Mouse (Mus musculus) limb, embryonic 11.5 days (tissue): ENCODE measurements around the gene Pcbp4. TPM values are rescaled to one million over a fixed set of nuclear protein-coding genes. Genes with fewer than 3 reads are reported as not detected.

Experiments used
- ATAC-seq: fragments of 200-750 bp; cut with Nextera tagmentation; 2 replicates; pipeline ENCODE4 v1.8.0; 2017; ENCODE audit warnings: low read depth; ENCODE audit not compliant: insufficient number of reproducible peaks, low FRiP score, low TSS enrichment
- DNase-seq: peaks from one replicate; pipeline ENCODE4 v3.0.0-alpha.2; 2015; ENCODE audit warnings: low spot score
- H3K27ac ChIP-seq: fragments of 300-500 bp; sonication (generic); replicated peaks from 2 replicates; pipeline ENCODE4 v1.5.1; 2014; ENCODE audit warnings: low read depth, mild to moderate bottlenecking, low read length
- H3K27me3 ChIP-seq: fragments of 300-500 bp; sonication (generic); 2 replicates; pipeline ENCODE4 v1.6.1; 2014; ENCODE audit warnings: mild to moderate bottlenecking, low read length, mixed read lengths; ENCODE audit not compliant: control insufficient read depth, insufficient read depth
- H3K36me3 ChIP-seq: fragments of 300-500 bp; sonication (generic); 2 replicates; pipeline ENCODE4 v1.6.1; 2014; ENCODE audit warnings: mild to moderate bottlenecking, low read length, moderate library complexity, mixed read lengths; ENCODE audit not compliant: control insufficient read depth, insufficient read depth
- H3K4me1 ChIP-seq: fragments of 300-500 bp; sonication (generic); 2 replicates; pipeline ENCODE4 v1.6.1; 2014; ENCODE audit warnings: low read length, mixed read lengths; ENCODE audit not compliant: control insufficient read depth, insufficient read depth
- H3K4me2 ChIP-seq: fragments of 300-500 bp; sonication (generic); 2 replicates; pipeline ENCODE4 v1.6.1; 2014; ENCODE audit warnings: low read depth, mild to moderate bottlenecking, moderate library complexity; ENCODE audit not compliant: severe bottlenecking
- H3K4me3 ChIP-seq: fragments of 300-500 bp; sonication (generic); 2 replicates; pipeline ENCODE4 v1.5.1; 2014; ENCODE audit warnings: low read depth, low read length
- H3K9ac ChIP-seq: fragments of 300-500 bp; sonication (generic); 2 replicates; pipeline ENCODE4 v1.6.1; 2014; ENCODE audit warnings: mild to moderate bottlenecking, low read length
- H3K9me3 ChIP-seq: fragments of 300-500 bp; sonication (generic); 2 replicates; pipeline ENCODE4 v1.6.1; 2016; ENCODE audit warnings: low read length; ENCODE audit not compliant: control insufficient read depth
- WGBS: fragments of 180-500 bp; shearing (Covaris S2); extraction: QIAGEN DNeasy Blood & Tissue Kit; methylation state at CpG from one replicate; pipeline ENCODE4 v1.1.7; 2014; 5-methylcytosine and 5-hydroxymethylcytosine counted together
- polyA plus RNA-seq: library from polyadenylated mRNA; unstranded; fragments of >200 nt; fragmentation: Nextera tagmentation; extraction: Ambion mirVana; gene quantifications from 2 replicates; pipeline ENCODE4 v1.2.1, GENCODE M21; 2014

Pcbp4 gene
- polyA plus RNA-seq, 1 experiment from 2014 or later: 172 TPM

GRCm38 (mm10) chr9:106509356-106509755 is 56.3 kb downstream of the Pcbp4 start:
- Histone ChIP-seq H3K27me3 (no peaks in the 10 kb centered on the region), H3K4me1 (no peaks in the 10 kb centered on the region), H3K27ac (no peak overlapping the region), H3K4me2 (no peak overlapping the region), H3K9me3 (no peaks in the 10 kb centered on the region), H3K36me3 (no peaks in the 10 kb centered on the region), H3K9ac (no peak overlapping the region), H3K4me3 (no peak overlapping the region)
- no peak for DNase-seq
- WGBS: 94% methylated on average over 10 of the region's 10 CpGs
- no peak for ATAC-seq

- Histone ChIP-seq H3K27me3 (no peaks in the 10 kb centered on the region), H3K4me3 (no peak overlapping the region), H3K4me2 (no peak overlapping the region), H3K4me1 (no peaks in the 10 kb centered on the region), H3K36me3 (no peaks in the 10 kb centered on the region), H3K27ac (no peak overlapping the region), H3K9me3 (no peaks in the 10 kb centered on the region), H3K9ac (no peak overlapping the region)
- ATAC-seq (no peak), DNase-seq (no peak)
- 67% methylated on average over 13 of the region's 13 CpGs for WGBS
Observed at GRCm38 (mm10) chr9:106512729-106513450, 59.8 kb downstream of the Pcbp4 start.

- no peak overlapping the region for H3K4me2 ChIP-seq
- DNase-seq (no peak), ATAC-seq (no peak)
- H3K27me3 ChIP-seq: no peaks in the 10 kb centered on the region
- no peak overlapping the region for H3K4me3 ChIP-seq
- no peaks in the 10 kb centered on the region for H3K4me1 ChIP-seq
- no peak overlapping the region for H3K9ac ChIP-seq
- H3K36me3 ChIP-seq: no peaks in the 10 kb centered on the region
- WGBS: 71% methylated on average over 6 of the region's 6 CpGs
- no peak overlapping the region for H3K27ac ChIP-seq
- no peaks in the 10 kb centered on the region for H3K9me3 ChIP-seq
Observed at GRCm38 (mm10) chr9:106513566-106513965, 60.5 kb downstream of the Pcbp4 start.

Other genes with a start within 250 kb of the Pcbp4 start
- gene Tlr9, start 230.7 kb upstream of the Pcbp4 start, polyA plus RNA-seq: not detected in 2 replicates
- gene Alas1, start 204.6 kb upstream of the Pcbp4 start, polyA plus RNA-seq: 79.6 and 84.7 TPM in 2 replicates
- 34.1 and 40.1 TPM in 2 replicates for gene Poc1a, start 172.2 kb upstream of the Pcbp4 start, polyA plus RNA-seq
- gene Dusp7, start 84.7 kb upstream of the Pcbp4 start, polyA plus RNA-seq: 63.4 and 67.4 TPM in 2 replicates
- 1,049 and 1,075 TPM in 2 replicates for gene Rpl29, start 23.8 kb upstream of the Pcbp4 start, polyA plus RNA-seq
- gene Acy1, start 15.0 kb upstream of the Pcbp4 start, polyA plus RNA-seq: 41.9 and 42.6 TPM in 2 replicates
- 7.9 and 9.3 TPM in 2 replicates for gene Abhd14b, start 5.8 kb upstream of the Pcbp4 start, polyA plus RNA-seq
- gene Abhd14a, start 5.6 kb upstream of the Pcbp4 start, polyA plus RNA-seq: 39.6 and 43.2 TPM in 2 replicates
- 0.24 and 0.58 TPM in 2 replicates for gene Gpr62, start 12.6 kb downstream of the Pcbp4 start, polyA plus RNA-seq
- 55.4 and 55.7 TPM in 2 replicates for gene Rrp9, start 22.7 kb downstream of the Pcbp4 start, polyA plus RNA-seq
- 1.5 and 2.0 TPM in 2 replicates for gene Parp3, start 23.7 kb downstream of the Pcbp4 start, polyA plus RNA-seq
- gene Iqcf1, start 46.7 kb downstream of the Pcbp4 start, polyA plus RNA-seq: not detected in 2 replicates
- gene Iqcf5, start 61.3 kb downstream of the Pcbp4 start, polyA plus RNA-seq: not detected in 2 replicates
- not detected in 2 replicates for gene Iqcf3, start 108.3 kb downstream of the Pcbp4 start, polyA plus RNA-seq
- not detected in 2 replicates for gene Iqcf4, start 117.7 kb downstream of the Pcbp4 start, polyA plus RNA-seq
- not detected in 2 replicates for gene Iqcf6, start 173.3 kb downstream of the Pcbp4 start, polyA plus RNA-seq
- 0.09 and 0.11 TPM in 2 replicates for gene Grm2, start 202.8 kb downstream of the Pcbp4 start, polyA plus RNA-seq
- 34.9 and 37.9 TPM in 2 replicates for gene Tex264, start 232.6 kb downstream of the Pcbp4 start, polyA plus RNA-seq